Mouse (Mus musculus) heart, postnatal 0 days (tissue): ENCODE data around the gene Csf3r. TPM values are rescaled to one million over a fixed set of nuclear protein-coding genes. Genes with fewer than 3 reads are reported as not detected.

Source experiments
- ATAC-seq: fragments of 200-750 bp; cut with Nextera tagmentation; 2 replicates; pipeline ENCODE4 v1.8.0; 2017; ENCODE audit warnings: low read depth, moderate number of reproducible peaks, moderate library complexity; ENCODE audit not compliant: insufficient read depth
- DNase-seq: peaks from one replicate; pipeline ENCODE4 v3.0.0-alpha.2; 2016; ENCODE audit warnings: low spot score
- H3K27ac ChIP-seq: fragments of 300-500 bp; sonication (generic); 2 replicates; pipeline ENCODE4 v1.5.1; 2014; ENCODE audit warnings: low read depth, mild to moderate bottlenecking
- H3K27me3 ChIP-seq: fragments of 300-500 bp; sonication (generic); 2 replicates; pipeline ENCODE4 v1.6.1; 2014; ENCODE audit warnings: low read length, mixed read lengths; ENCODE audit not compliant: control insufficient read depth, insufficient read depth
- H3K36me3 ChIP-seq: fragments of 300-500 bp; sonication (generic); replicated peaks from 2 replicates; pipeline ENCODE4 v1.6.1; 2014; ENCODE audit warnings: low read length, mixed read lengths; ENCODE audit not compliant: control insufficient read depth, insufficient read depth
- H3K4me1 ChIP-seq: fragments of 300-500 bp; sonication (generic); 2 replicates; pipeline ENCODE4 v1.6.1; 2014; ENCODE audit warnings: antibody characterized with exemption; ENCODE audit not compliant: control insufficient read depth, insufficient read depth
- H3K4me2 ChIP-seq: fragments of 300-500 bp; sonication (generic); 2 replicates; pipeline ENCODE4 v1.6.1; 2014; ENCODE audit warnings: low read depth, mild to moderate bottlenecking, low read length, moderate library complexity
- H3K4me3 ChIP-seq: fragments of 300-500 bp; sonication (generic); 2 replicates; pipeline ENCODE4 v1.5.1; 2014; ENCODE audit warnings: low read depth, low read length
- H3K9ac ChIP-seq: fragments of 300-500 bp; sonication (generic); replicated peaks from 2 replicates; pipeline ENCODE4 v1.6.1; 2014; ENCODE audit warnings: low read depth, low read length, mixed read lengths
- H3K9me3 ChIP-seq: fragments of 300-500 bp; sonication (generic); replicated peaks from 2 replicates; pipeline ENCODE4 v1.6.1; 2016; ENCODE audit warnings: low read length; ENCODE audit not compliant: control insufficient read depth
- CTCF ChIP-seq: IDR thresholded peaks from 2 replicates; pipeline ENCODE4 v1.5.1; 2016; ENCODE audit warnings: antibody characterized with exemption, control low read depth, low read depth
- EP300 ChIP-seq: IDR thresholded peaks from 2 replicates; pipeline ENCODE4 v1.6.1; 2016; ENCODE audit warnings: antibody characterized with exemption, low read depth
- WGBS: fragments of 180-500 bp; shearing (Covaris S2); extraction: QIAGEN DNeasy Blood & Tissue Kit; methylation state at CpG from one replicate; pipeline ENCODE4 v1.1.7; 2014; 5-methylcytosine and 5-hydroxymethylcytosine counted together
- polyA plus RNA-seq: library from polyadenylated mRNA; unstranded; fragments of >200 nt; fragmentation: Nextera tagmentation; extraction: Ambion mirVana; gene quantifications from 2 replicates; pipeline ENCODE4 v1.2.1, GENCODE M21; 2015
- total RNA-seq: library from RNA; depleted of rRNA; stranded (reverse); fragments of >200 nt; gene quantifications from 2 replicates; pipeline ENCODE4 v1.2.3, GENCODE M21; 2014; ENCODE audit warnings: low replicate concordance

Csf3r gene
- total and polyA plus RNA-seq, 2 experiments from 2014 or later, result 0.48 to 2.6 TPM

DNA sequence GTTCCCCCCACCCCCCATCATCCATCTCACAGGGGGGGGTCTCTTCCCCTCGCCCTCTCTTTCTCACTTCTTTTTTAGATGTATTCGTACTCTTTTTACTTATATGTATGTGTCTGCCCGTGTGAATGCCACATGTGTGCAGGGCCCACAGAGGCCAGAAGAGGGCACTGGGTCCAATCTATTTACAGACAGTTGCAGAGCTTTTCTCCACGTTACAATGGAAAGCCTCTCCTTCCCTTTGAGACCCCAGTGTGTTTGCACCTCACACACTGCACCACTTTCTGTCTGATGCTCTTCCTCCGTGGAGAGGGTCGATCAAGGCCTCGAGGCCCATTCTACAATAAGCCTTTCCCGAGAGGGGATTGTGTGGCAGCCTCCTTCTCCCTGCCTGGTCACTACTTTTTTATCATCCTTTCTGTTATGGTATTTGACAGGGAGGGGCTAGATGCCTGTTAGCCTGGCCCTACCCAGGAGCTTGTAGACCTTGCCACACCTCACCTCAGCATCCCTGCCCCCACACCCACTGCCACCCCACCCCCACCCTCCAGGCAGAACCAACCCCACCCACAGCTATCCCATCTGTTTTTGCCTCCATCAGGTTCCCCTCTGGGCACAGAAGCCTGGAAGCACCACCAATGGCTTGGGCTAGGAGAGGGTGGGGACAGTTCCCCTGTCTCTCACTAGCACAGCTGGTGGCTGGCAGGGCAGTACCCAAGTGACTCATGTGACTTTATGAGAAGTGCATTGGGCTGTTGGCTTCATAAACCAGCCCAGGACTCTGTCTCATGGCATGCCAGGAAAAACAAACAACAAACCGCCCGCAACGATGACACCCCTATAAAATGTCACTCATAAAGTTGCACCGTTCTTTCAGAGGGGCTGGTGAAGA, 22.8 kb upstream of the Csf3r start:
- Histone ChIP-seq H3K4me3 (no peak overlapping the region), H3K4me2 (no peak overlapping the region), H3K36me3 (no peaks in the 10 kb centered on the region), H3K4me1 (no peaks in the 10 kb centered on the region), H3K27me3 (no peaks in the 10 kb centered on the region), H3K9me3 (0 out of 2 replicates have a peak, but pooled peaks cover 7% of the 10 kb centered on the region), H3K9ac (no peak overlapping the region), H3K27ac (no peak overlapping the region)
- TF ChIP-seq CTCF (no peak), EP300 (no peak)
- WGBS, result 75% methylated on average over 12 of the region's 12 CpGs
- ATAC-seq (no peak), DNase-seq (no peak)

DNA sequence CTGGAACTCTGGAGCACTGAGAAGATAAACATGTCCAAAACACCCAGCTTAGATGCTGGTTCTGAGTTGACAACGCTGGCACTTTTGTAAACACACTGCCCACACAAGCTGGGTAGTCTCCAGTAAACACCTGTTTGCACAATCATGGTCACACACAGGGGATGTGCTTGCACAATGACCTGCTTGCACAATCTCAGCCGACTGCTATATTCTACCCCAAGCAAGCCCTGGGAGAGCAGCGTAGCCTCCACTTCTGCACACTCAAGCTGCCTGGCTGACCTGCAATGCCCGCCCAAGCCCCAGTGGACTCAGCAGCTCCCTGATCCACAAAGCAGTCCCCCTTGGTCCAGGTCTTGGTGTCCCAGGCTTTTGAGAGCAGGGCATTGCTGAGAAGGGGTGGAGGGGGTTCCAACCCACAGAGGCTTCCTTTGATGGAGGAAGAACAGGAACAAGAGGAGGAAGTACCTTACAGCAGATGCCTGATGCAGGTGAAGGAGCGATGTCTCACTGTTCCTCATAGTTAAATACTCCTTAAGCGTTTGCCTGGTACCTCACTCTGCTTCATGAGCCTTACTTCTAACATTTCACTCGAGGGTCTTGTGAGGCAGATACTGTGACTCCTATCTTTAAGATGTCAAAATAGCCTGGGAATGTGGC, 6.5 kb upstream of the Csf3r start:
- no peaks in the 10 kb centered on the region for H3K36me3 ChIP-seq
- DNase-seq, result no peak
- 65% methylated on average over 7 of the region's 7 CpGs for WGBS
- H3K4me3 ChIP-seq, result no peak overlapping the region
- H3K27ac ChIP-seq, result no peak overlapping the region
- TF ChIP-seq EP300 (no peak), CTCF (no peak)
- H3K9ac ChIP-seq, result no peak overlapping the region
- H3K27me3 ChIP-seq, result no peaks in the 10 kb centered on the region
- H3K4me1 ChIP-seq, result no peaks in the 10 kb centered on the region
- H3K4me2 ChIP-seq, result no peak overlapping the region
- ATAC-seq, result no peak
- no peaks in the 10 kb centered on the region for H3K9me3 ChIP-seq

DNA sequence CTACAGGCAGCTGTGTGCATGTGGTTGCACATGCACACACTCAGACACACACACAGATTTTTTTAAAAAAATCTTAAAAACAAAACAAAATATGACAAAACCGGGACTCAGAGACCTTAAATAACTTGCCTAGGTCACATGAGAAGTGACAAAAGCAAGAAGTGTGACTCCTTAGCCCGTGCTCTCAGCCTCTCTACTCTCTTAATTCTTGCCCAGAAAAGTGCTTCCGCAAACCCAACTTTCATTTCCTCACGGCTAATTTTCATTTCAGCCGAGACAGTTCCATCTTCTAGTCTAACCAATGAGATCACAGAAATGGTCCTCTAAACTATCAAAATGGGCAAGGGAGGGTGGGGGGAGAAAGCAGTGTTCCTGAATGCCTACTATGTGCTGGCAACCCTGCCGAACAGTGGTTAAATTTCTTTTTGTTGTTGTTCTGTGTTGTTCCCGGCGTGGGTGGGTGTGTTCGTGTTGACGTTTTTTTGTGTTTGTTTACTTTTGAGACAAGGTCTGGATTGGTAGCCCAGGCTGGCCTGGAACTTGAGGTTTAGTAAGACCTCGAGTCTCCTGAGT, 5.3 kb upstream of the Csf3r start:
- ATAC-seq (no peak), DNase-seq (no peak)
- Histone ChIP-seq H3K9ac (no peak overlapping the region), H3K27ac (no peak overlapping the region), H3K4me1 (no peaks in the 10 kb centered on the region), H3K4me3 (no peak overlapping the region), H3K27me3 (no peaks in the 10 kb centered on the region), H3K4me2 (no peak overlapping the region), H3K9me3 (no peaks in the 10 kb centered on the region), H3K36me3 (no peaks in the 10 kb centered on the region)
- TF ChIP-seq EP300 (no peak), CTCF (no peak)
- 70% methylated on average over 11 of the region's 11 CpGs for WGBS

DNA sequence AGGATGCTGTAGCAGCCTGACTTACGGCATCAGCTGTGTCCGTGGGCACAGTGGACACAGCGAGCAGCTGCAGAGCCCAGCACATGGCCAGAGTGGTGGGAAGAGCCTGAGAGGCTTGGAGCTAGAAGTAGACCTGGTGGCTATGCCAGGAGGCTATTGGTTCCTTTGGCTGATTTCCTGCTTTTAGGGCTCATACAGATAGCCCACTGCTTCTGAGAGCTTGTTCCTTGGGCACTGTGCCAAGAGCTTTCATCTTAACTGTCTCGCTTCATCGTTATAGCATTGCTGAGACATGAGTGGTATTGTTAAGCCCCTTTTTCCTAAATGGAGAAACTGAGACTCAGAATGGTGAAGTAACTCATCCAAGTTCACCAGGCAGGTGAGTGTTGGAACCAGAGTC, 1.5 kb downstream of the Csf3r start:
- H3K27me3 ChIP-seq, result no peaks in the 10 kb centered on the region
- no peak for DNase-seq
- H3K9me3 ChIP-seq, result no peaks in the 10 kb centered on the region
- no peaks in the 10 kb centered on the region for H3K36me3 ChIP-seq
- no peaks in the 10 kb centered on the region for H3K4me1 ChIP-seq
- ATAC-seq, result no peak
- no peak overlapping the region for H3K27ac ChIP-seq
- TF ChIP-seq CTCF (no peak), EP300 (no peak)
- WGBS, result 73% methylated on average over 5 of the region's 5 CpGs
- H3K4me2 ChIP-seq, result no peak overlapping the region
- no peak overlapping the region for H3K9ac ChIP-seq
- H3K4me3 ChIP-seq, result no peak overlapping the region

DNA sequence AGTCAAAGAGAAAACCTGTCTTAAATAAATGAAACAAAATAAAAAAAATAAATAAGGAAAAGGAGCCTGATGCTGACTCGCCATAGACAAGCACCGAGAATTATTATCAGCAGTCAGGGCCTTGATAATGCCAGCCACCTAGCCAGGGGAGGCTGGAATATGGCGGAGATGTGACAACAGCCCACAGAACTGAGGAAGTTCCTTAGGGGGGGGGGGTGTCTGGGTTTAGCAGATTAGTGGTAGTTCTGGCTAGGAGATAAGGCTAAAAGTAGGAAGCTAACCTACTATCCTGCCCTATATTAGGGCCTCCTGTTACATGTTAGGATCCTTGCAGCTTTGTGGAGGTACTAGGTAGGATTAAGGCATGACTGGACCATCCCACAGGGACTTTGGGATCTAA, 3.6 kb downstream of the Csf3r start:
- Histone ChIP-seq H3K27ac (no peak overlapping the region), H3K4me1 (no peaks in the 10 kb centered on the region), H3K36me3 (no peaks in the 10 kb centered on the region), H3K27me3 (no peaks in the 10 kb centered on the region), H3K4me2 (no peak overlapping the region), H3K9ac (no peak overlapping the region), H3K9me3 (no peaks in the 10 kb centered on the region), H3K4me3 (no peak overlapping the region)
- 52% methylated on average over 3 of the region's 3 CpGs for WGBS
- TF ChIP-seq CTCF, result no peak
- no peak for TF ChIP-seq EP300
- DNase-seq (no peak), ATAC-seq (no peak)
